ENCODE assay signal across 8 mouse cellular contexts in genomic region chr6:113483100-113483615, GRCm38 (mm10). TPM values are rescaled to one million over a fixed set of nuclear protein-coding genes. Genes with fewer than 3 reads are reported as not detected.
DNase-seq lines count a peak whose midpoint lies in the region; ATAC-seq lines count a peak whose summit lies in the region.

TSS of gene Creld1 (plus strand) at chr6:113483297.

- H3K9ac ChIP-seq in forebrain, embryonic 14.5 days (ENCODE audit: low read length): peak within 1 kb of the TSS; percentile 75
- peak within 1 kb of the TSS; percentile 70 for H3K9ac ChIP-seq in liver, embryonic 15.5 days
- peak within 1 kb of the TSS; percentile 72 for H3K9ac ChIP-seq in neural tube, embryonic 11.5 days (ENCODE audit: low read length)
- H3K9ac ChIP-seq in stomach, embryonic 16.5 days (ENCODE audit: low read length): peak within 1 kb of the TSS; percentile 69

- H3K9me3 ChIP-seq in forebrain, embryonic 14.5 days (replicated peaks; ENCODE audit: control insufficient read depth, low read length): no peaks in the 10 kb centered on the region
- H3K9me3 ChIP-seq in liver, embryonic 15.5 days (replicated peaks): no peaks in the 10 kb centered on the region
- no peaks in the 10 kb centered on the region for H3K9me3 ChIP-seq in neural tube, embryonic 11.5 days (ENCODE audit: control insufficient read depth, low read length)
- no peaks in the 10 kb centered on the region for H3K9me3 ChIP-seq in stomach, embryonic 16.5 days (replicated peaks; ENCODE audit: control insufficient read depth, low read length)

- DNase-seq in ES-CJ7 (ENCODE audit: low read depth, low spot score): peak; percentile 100
- DNase-seq in cerebellum, adult 11-12 months: peak; percentile 97
- DNase-seq in forebrain, embryonic 14.5 days (ENCODE audit: low spot score): peak; percentile 97
- DNase-seq in heart, postnatal 10 days: peak; percentile 95 to 97
- DNase-seq in kidney, postnatal 4 days: peak; percentile 93 to 96
- peak; percentile 94 for DNase-seq in neural tube, embryonic 11.5 days (ENCODE audit: low spot score)

- H3K27ac ChIP-seq in forebrain, embryonic 14.5 days (ENCODE audit: low read depth, low read length): peak within 1 kb of the TSS; percentile 85
- H3K27ac ChIP-seq in liver, embryonic 15.5 days (replicated peaks): peak within 1 kb of the TSS; percentile 69
- H3K27ac ChIP-seq in neural tube, embryonic 11.5 days (ENCODE audit: low read depth, low read length): peak within 1 kb of the TSS; percentile 89
- H3K27ac ChIP-seq in stomach, embryonic 16.5 days (ENCODE audit: low read length): peak within 1 kb of the TSS; percentile 75

- peak within 1 kb of the TSS; percentile 76 for H3K4me2 ChIP-seq in forebrain, embryonic 14.5 days (ENCODE audit: low read length)
- peak within 1 kb of the TSS; percentile 99 for H3K4me2 ChIP-seq in liver, embryonic 15.5 days
- H3K4me2 ChIP-seq in neural tube, embryonic 11.5 days (ENCODE audit: low read depth): peak within 1 kb of the TSS; percentile 83
- H3K4me2 ChIP-seq in stomach, embryonic 16.5 days (ENCODE audit: low read depth, low read length): peak within 1 kb of the TSS; percentile 89

- intact Hi-C loops in heart, postnatal 10 days (cut with DNase I): loop anchor here (1.0 kb wide), 1 partner anchor 48 kb away; the partner anchor contains the start of genes Emc3 and Fancd2

- WGBS in forebrain, embryonic 14.5 days: 0% methylated on average over 26 of the region's 26 CpGs
- WGBS in liver, embryonic 15.5 days (ENCODE audit: insufficient replicate concordance): 0% methylated on average over 26 of the region's 26 CpGs
- WGBS in neural tube, embryonic 11.5 days: 0% methylated on average over 26 of the region's 26 CpGs
- under 1% methylated on average over 26 of the region's 26 CpGs for WGBS in stomach, embryonic 16.5 days

- H3K4me1 ChIP-seq in forebrain, embryonic 14.5 days (ENCODE audit: control insufficient read depth, insufficient read depth, low read length): peaks cover 7% of the 10 kb centered on the region
- H3K4me1 ChIP-seq in liver, embryonic 15.5 days (replicated peaks): peaks cover 41% of the 10 kb centered on the region
- H3K4me1 ChIP-seq in neural tube, embryonic 11.5 days (ENCODE audit: control insufficient read depth, insufficient read depth, low read length): peaks cover 14% of the 10 kb centered on the region
- H3K4me1 ChIP-seq in stomach, embryonic 16.5 days (ENCODE audit: control insufficient read depth, insufficient read depth, low read length): peaks cover 21% of the 10 kb centered on the region

- no peaks in the 10 kb centered on the region for H3K27me3 ChIP-seq in forebrain, embryonic 14.5 days (replicated peaks; ENCODE audit: control insufficient read depth, insufficient read depth, low read length)
- peaks cover 39% of the 10 kb centered on the region for H3K27me3 ChIP-seq in liver, embryonic 15.5 days
- no peaks in the 10 kb centered on the region for H3K27me3 ChIP-seq in neural tube, embryonic 11.5 days (ENCODE audit: control insufficient read depth, insufficient read depth, low read length)
- 0 out of 2 replicates have a peak, but pooled peaks cover 7% of the 10 kb centered on the region for H3K27me3 ChIP-seq in stomach, embryonic 16.5 days (ENCODE audit: control insufficient read depth, insufficient read depth, low read length)

- peak; percentile 97 for ATAC-seq in forebrain, embryonic 14.5 days
- ATAC-seq in liver, embryonic 15.5 days (ENCODE audit: insufficient read depth): peak; percentile 97
- peak; percentile 98 for ATAC-seq in neural tube, embryonic 11.5 days (ENCODE audit: insufficient read depth, low FRiP score, low TSS enrichment)
- ATAC-seq in stomach, embryonic 16.5 days (ENCODE audit: insufficient read depth, low FRiP score): peak; percentile 94

- peaks cover 11% of the 10 kb centered on the region for H3K36me3 ChIP-seq in forebrain, embryonic 14.5 days (ENCODE audit: control insufficient read depth, insufficient read depth, low read length)
- no peaks in the 10 kb centered on the region for H3K36me3 ChIP-seq in liver, embryonic 15.5 days (replicated peaks)
- no peaks in the 10 kb centered on the region for H3K36me3 ChIP-seq in neural tube, embryonic 11.5 days (ENCODE audit: control insufficient read depth, insufficient read depth, low read length)
- no peaks in the 10 kb centered on the region for H3K36me3 ChIP-seq in stomach, embryonic 16.5 days (ENCODE audit: control insufficient read depth, insufficient read depth, low read length)

- peak within 1 kb of the TSS; percentile 70 for H3K4me3 ChIP-seq in forebrain, embryonic 14.5 days (ENCODE audit: low read depth, low read length)
- peak within 1 kb of the TSS; percentile 73 for H3K4me3 ChIP-seq in liver, embryonic 15.5 days (replicated peaks)
- peak within 1 kb of the TSS; percentile 55 for H3K4me3 ChIP-seq in neural tube, embryonic 11.5 days (ENCODE audit: low read depth, low read length)
- peak within 1 kb of the TSS; percentile 52 for H3K4me3 ChIP-seq in stomach, embryonic 16.5 days (replicated peaks; ENCODE audit: low read length)

RNA-seq across cellular contexts. Expression of gene Creld1, which starts in this region (rescaled TPM):
- polyA plus RNA-seq in forebrain, embryonic 14.5 days (2014; fragmentation: Nextera tagmentation; extraction: Ambion mirVana): 37.2 and 49.4 TPM in 2 replicates
- total RNA-seq in heart, postnatal 10 days (2021): 10 to 100 TPM; 38.9 to 41.6 TPM
- 7.1 and 7.6 TPM in 2 replicates for polyA plus RNA-seq in liver, embryonic 15.5 days (2015; fragmentation: Nextera tagmentation; extraction: Ambion mirVana)
- 33.6 and 41.1 TPM in 2 replicates for polyA plus RNA-seq in neural tube, embryonic 11.5 days (2014; fragmentation: Nextera tagmentation; extraction: Ambion mirVana)
- 22.9 and 23.9 TPM in 2 replicates for polyA plus RNA-seq in stomach, embryonic 16.5 days (2015; fragmentation: Nextera tagmentation; extraction: Ambion mirVana)

Comparison
In these comparisons a context has a peak if more than half of its experiments do, and no peak if none do; other contexts are left out.
1. Peak in every context shown above with its lines: DNase-seq, ATAC-seq, H3K4me3 ChIP-seq and H3K27ac ChIP-seq.